Mouse (Mus musculus): ENCODE data around the gene Lamtor3. TPM values are rescaled to one million over a fixed set of nuclear protein-coding genes. Genes with fewer than 3 reads are reported as not detected.

Gene Lamtor3
- polyA plus RNA-seq (2015; fragmentation: Nextera tagmentation; extraction: Ambion mirVana): 112 and 120 TPM in 2 replicates

- peak within 1 kb of the TSS; percentile 71 for H3K4me2 ChIP-seq
- peak within 1 kb of the TSS; percentile 87 for H3K27ac ChIP-seq
- H3K27me3 ChIP-seq: no peaks in the 10 kb centered on the region
- peaks cover 16% of the 10 kb centered on the region for H3K4me1 ChIP-seq
- H3K36me3 ChIP-seq: peaks cover 12% of the 10 kb centered on the region; the same call in 1 of the 2 replicates
- peak within 1 kb of the TSS; percentile 92 for H3K4me3 ChIP-seq
- under 1% methylated on average over 47 of the region's 47 CpGs for WGBS
- peak; percentile 63 for ATAC-seq (ENCODE audit: insufficient number of reproducible peaks, insufficient read depth, low FRiP score, low TSS enrichment, low read depth)
- no peaks in the 10 kb centered on the region for H3K9me3 ChIP-seq
- H3K9ac ChIP-seq: peak within 1 kb of the TSS; percentile 84
These were observed at the start of gene Lamtor3 for GRCm38 (mm10) chr3:137918172-137918931. Gene Lamtor3, plus strand, starts transcription at chr3:137918506.

DNA sequence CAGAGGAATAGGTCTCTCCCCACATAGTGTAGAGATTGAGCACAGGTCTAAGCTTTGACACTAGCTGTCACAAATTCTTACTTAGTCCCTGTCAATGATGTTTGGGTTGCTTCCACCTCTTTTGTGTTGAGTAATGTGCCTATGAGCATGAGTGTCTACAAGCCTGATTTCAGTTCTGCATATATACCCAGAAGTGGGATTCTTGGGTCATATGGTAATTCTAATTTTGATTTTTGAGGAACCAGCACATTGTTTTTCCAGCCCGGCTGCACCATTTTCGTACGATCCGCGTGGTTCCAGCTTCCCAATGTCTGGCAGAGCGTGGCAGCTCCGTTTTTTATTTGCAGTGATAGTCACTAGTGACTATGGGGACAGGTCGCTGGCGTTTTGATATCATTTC, 48.9 kb upstream of the Lamtor3 start:
- Histone ChIP-seq H3K36me3 (peaks cover 4% of the 10 kb centered on the region), H3K9ac (no peak overlapping the region), H3K27ac (no peak overlapping the region), H3K27me3 (no peaks in the 10 kb centered on the region), H3K9me3 (no peaks in the 10 kb centered on the region), H3K4me1 (peaks cover 22% of the 10 kb centered on the region), H3K4me3 (no peak overlapping the region), H3K4me2 (0 out of 2 replicates have a peak overlapping the region, but pooled peaks have one; percentile 81)
- 92% methylated on average over 9 of the region's 9 CpGs for WGBS
- no peak for ATAC-seq (ENCODE audit: insufficient number of reproducible peaks, insufficient read depth, low FRiP score, low TSS enrichment, low read depth)

DNA sequence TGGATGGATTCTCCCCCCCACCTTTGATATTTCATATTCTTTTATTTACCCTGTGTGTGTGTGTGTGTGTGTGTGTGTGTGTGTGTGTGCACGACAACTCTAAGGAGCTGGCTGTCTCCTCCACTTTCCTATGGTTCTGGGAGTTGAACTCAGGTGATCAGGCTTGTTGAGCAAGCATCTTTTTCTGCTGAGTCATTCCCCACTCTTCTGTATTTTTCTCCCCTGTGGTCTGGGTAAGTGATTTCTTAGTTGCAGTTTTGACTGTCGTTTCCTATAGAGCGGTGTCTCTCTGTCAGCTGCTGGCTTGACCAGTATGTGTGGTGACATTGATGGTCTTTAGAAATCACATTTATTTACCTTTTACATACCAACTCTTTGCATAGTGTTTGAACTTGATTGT, 39.0 kb upstream of the Lamtor3 start:
- no peaks in the 10 kb centered on the region for H3K9me3 ChIP-seq
- WGBS: 82% methylated on average over 3 of the region's 3 CpGs
- peaks cover 12% of the 10 kb centered on the region for H3K36me3 ChIP-seq
- no peak overlapping the region for H3K4me2 ChIP-seq
- no peak for ATAC-seq (ENCODE audit: insufficient number of reproducible peaks, insufficient read depth, low FRiP score, low TSS enrichment, low read depth)
- no peaks in the 10 kb centered on the region for H3K4me1 ChIP-seq
- H3K27ac ChIP-seq: no peak overlapping the region
- H3K4me3 ChIP-seq: no peak overlapping the region
- no peak overlapping the region for H3K9ac ChIP-seq
- no peaks in the 10 kb centered on the region for H3K27me3 ChIP-seq

DNA sequence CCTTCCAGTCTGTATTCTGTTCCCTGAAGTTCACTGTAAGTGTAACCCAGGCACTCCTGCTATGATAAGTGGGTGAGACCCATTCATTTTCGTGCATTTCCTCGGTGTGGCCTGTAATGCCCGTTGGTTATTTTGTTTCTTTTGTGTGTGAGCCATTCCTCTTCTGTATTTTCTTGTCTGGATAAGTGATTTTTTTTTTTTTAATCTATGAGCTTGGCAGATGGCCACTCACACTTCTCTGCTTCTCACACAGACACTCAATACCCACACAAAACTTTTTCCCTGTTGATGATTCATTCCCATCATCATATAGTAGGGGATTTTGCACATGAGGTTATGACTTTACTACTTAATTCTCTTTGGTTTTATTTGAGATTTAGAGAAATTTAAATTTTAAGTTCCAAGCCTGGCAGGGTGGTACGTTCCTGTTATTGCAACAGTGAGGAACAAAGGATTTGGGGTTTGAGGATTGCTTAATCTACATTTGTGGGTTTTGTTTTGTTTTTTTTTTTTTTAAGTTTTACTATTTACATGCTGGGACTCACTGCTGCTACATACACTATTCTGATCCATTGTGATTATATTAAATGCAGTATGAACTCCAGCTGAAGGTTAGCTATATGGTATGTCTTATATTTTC, 38.1 kb upstream of the Lamtor3 start:
- no peaks in the 10 kb centered on the region for H3K4me1 ChIP-seq
- H3K9me3 ChIP-seq: no peaks in the 10 kb centered on the region
- H3K4me2 ChIP-seq: no peak overlapping the region
- peaks cover 15% of the 10 kb centered on the region for H3K36me3 ChIP-seq
- ATAC-seq (ENCODE audit: insufficient number of reproducible peaks, insufficient read depth, low FRiP score, low TSS enrichment, low read depth): no peak
- H3K9ac ChIP-seq: no peak overlapping the region
- no peak overlapping the region for H3K4me3 ChIP-seq
- no peak overlapping the region for H3K27ac ChIP-seq
- WGBS: 84% methylated on average over 4 of the region's 4 CpGs
- H3K27me3 ChIP-seq: no peaks in the 10 kb centered on the region

DNA sequence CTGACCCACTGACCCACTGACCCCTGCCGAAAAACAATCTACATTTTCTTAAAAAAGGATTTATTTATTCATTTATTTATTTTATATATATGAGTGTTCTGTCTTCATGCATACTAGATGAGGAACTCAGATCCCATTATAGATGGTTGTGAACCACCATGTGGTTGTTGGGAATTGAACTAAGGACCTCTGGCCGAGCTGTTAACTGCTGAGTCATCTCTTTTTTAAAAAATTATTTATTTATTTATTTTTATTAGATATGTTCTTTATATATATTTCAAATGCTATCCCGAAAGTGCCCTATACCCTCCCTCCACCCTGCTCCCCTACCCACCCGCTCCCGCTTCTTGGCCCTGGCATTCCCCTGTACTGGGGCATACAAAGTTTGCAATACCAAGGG, 37.2 kb upstream of the Lamtor3 start:
- Histone ChIP-seq H3K27ac (no peak overlapping the region), H3K9me3 (no peaks in the 10 kb centered on the region), H3K36me3 (peaks cover 13% of the 10 kb centered on the region), H3K27me3 (no peaks in the 10 kb centered on the region), H3K4me2 (no peak overlapping the region), H3K4me1 (no peaks in the 10 kb centered on the region), H3K4me3 (no peak overlapping the region), H3K9ac (no peak overlapping the region)
- 92% methylated on average over 5 of the region's 5 CpGs for WGBS
- no peak for ATAC-seq (ENCODE audit: insufficient number of reproducible peaks, insufficient read depth, low FRiP score, low TSS enrichment, low read depth)

DNA sequence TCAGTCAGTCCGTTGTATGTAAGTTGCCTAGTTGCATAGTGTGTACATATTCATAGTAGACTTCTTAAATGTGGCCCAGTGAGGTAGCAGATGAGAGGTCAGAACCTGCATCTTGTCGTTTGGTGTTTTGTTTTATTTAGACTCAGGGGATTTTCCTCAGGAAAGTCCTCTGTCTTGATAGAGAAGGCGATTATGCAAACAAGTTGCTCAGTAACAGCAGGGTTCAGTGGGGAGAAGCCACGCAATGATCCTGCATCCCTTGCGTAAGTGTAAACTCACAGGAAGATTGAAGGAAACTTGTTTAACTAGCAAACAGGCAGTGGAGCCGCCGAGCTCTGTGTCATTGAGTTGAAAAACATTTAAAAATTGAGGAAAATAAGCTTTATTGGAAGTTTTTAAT, 30.3 kb upstream of the Lamtor3 start:
- Histone ChIP-seq H3K9me3 (no peaks in the 10 kb centered on the region), H3K4me2 (no peak overlapping the region), H3K4me1 (no peaks in the 10 kb centered on the region), H3K36me3 (peaks cover 25% of the 10 kb centered on the region), H3K9ac (no peak overlapping the region), H3K27me3 (no peaks in the 10 kb centered on the region), H3K4me3 (no peak overlapping the region), H3K27ac (no peak overlapping the region)
- 78% methylated on average over 7 of the region's 7 CpGs for WGBS
- ATAC-seq (ENCODE audit: insufficient number of reproducible peaks, insufficient read depth, low FRiP score, low TSS enrichment, low read depth): no peak

GRCm38 (mm10) chr3:137891089-137891488, 27.2 kb upstream of the Lamtor3 start:
- Histone ChIP-seq H3K36me3 (peaks cover 40% of the 10 kb centered on the region), H3K4me3 (no peak overlapping the region), H3K27ac (no peak overlapping the region), H3K9ac (no peak overlapping the region), H3K4me1 (no peaks in the 10 kb centered on the region), H3K4me2 (no peak overlapping the region), H3K9me3 (no peaks in the 10 kb centered on the region), H3K27me3 (no peaks in the 10 kb centered on the region)
- WGBS: 85% methylated on average over 3 of the region's 3 CpGs
- no peak for ATAC-seq (ENCODE audit: insufficient number of reproducible peaks, insufficient read depth, low FRiP score, low TSS enrichment, low read depth)

DNA sequence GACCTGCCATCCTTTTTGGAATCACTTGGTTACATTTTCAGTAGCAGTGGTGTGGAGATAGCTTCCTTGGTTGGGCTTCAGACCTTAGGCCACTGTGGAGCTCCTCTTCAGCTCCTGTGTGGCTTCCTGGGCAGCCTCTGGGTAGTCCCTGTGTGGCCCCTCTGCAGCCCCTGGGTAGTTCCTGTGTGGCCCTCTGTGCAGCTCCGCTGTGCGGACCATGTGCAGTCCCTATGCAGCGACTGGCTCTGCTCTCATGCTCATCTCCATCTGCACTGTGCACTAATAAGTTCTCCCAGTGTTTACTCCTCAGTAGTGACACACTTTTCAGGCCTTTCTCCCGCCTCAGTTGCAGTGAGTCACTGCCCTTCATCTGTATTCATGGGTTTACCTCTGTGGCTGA, 26.2 kb upstream of the Lamtor3 start:
- Histone ChIP-seq H3K4me2 (no peak overlapping the region), H3K4me1 (no peaks in the 10 kb centered on the region), H3K9me3 (no peaks in the 10 kb centered on the region), H3K9ac (no peak overlapping the region), H3K27ac (no peak overlapping the region), H3K27me3 (no peaks in the 10 kb centered on the region), H3K4me3 (no peak overlapping the region), H3K36me3 (peaks cover 46% of the 10 kb centered on the region)
- 90% methylated on average over 4 of the region's 4 CpGs for WGBS
- no peak for ATAC-seq (ENCODE audit: insufficient number of reproducible peaks, insufficient read depth, low FRiP score, low TSS enrichment, low read depth)

DNA sequence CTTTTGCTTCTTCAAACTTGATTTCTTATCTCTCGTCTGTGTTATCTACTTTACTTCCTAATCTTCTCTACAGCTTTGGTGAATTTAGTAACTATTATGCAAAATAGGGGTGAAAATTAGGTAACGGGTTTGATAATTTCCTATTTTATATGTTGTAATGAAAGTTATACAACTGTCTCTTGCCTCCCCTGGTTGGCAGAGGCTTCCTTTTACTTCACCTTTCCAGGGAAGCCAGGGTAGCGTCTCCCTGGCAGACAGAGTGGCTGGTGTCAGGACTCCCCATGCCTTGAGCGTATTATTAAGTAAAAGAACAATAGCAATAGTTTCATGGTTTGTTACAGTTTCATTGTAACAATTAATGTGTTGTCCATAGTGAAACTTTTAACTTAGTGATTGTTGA, 24.5 kb upstream of the Lamtor3 start:
- no peak overlapping the region for H3K9ac ChIP-seq
- 92% methylated on average over 4 of the region's 4 CpGs for WGBS
- H3K27ac ChIP-seq: no peak overlapping the region
- no peaks in the 10 kb centered on the region for H3K27me3 ChIP-seq
- no peaks in the 10 kb centered on the region for H3K9me3 ChIP-seq
- H3K4me3 ChIP-seq: no peak overlapping the region
- no peak overlapping the region for H3K4me2 ChIP-seq
- H3K36me3 ChIP-seq: peaks cover 55% of the 10 kb centered on the region
- ATAC-seq (ENCODE audit: insufficient number of reproducible peaks, insufficient read depth, low FRiP score, low TSS enrichment, low read depth): no peak
- no peaks in the 10 kb centered on the region for H3K4me1 ChIP-seq

- Histone ChIP-seq H3K4me1 (no peaks in the 10 kb centered on the region), H3K9ac (no peak overlapping the region), H3K27me3 (no peaks in the 10 kb centered on the region), H3K4me3 (no peak overlapping the region), H3K9me3 (no peaks in the 10 kb centered on the region), H3K36me3 (peaks cover 43% of the 10 kb centered on the region), H3K4me2 (no peak overlapping the region), H3K27ac (no peak overlapping the region)
- WGBS: 90% methylated on average over 3 of the region's 3 CpGs
- no peak for ATAC-seq (ENCODE audit: insufficient number of reproducible peaks, insufficient read depth, low FRiP score, low TSS enrichment, low read depth)
These were observed 23.1 kb upstream of the Lamtor3 start for GRCm38 (mm10) chr3:137895196-137895595.

- 87% methylated on average over 4 of the region's 4 CpGs for WGBS
- ATAC-seq (ENCODE audit: insufficient number of reproducible peaks, insufficient read depth, low FRiP score, low TSS enrichment, low read depth): no peak
- Histone ChIP-seq H3K27ac (no peak overlapping the region), H3K4me2 (no peak overlapping the region), H3K4me3 (no peak overlapping the region), H3K36me3 (peaks cover 45% of the 10 kb centered on the region), H3K4me1 (no peaks in the 10 kb centered on the region), H3K9me3 (no peaks in the 10 kb centered on the region), H3K27me3 (no peaks in the 10 kb centered on the region), H3K9ac (no peak overlapping the region)
These were observed 21.9 kb upstream of the Lamtor3 start for GRCm38 (mm10) chr3:137896386-137896785.

DNA sequence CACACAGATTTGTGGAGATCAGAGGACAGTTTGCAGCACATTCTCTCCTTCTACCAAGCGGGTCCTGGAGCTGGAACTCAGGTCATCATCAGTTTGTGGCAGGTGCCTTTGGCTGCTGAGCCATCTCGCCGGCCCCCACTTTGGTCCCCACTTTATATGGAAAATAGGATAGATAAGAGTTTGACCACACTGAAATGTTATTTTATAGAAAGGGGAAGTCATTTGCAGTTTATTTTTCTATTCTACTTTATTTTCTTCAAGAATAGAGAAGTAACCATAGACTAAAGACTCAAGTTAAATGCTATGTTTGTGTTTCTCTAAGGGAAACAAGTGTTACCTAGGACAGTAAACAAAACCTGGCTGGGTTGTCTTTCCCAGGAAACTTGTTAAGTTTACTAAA, 21.4 kb upstream of the Lamtor3 start:
- Histone ChIP-seq H3K4me2 (no peak overlapping the region), H3K9ac (no peak overlapping the region), H3K4me3 (no peak overlapping the region), H3K4me1 (no peaks in the 10 kb centered on the region), H3K27ac (no peak overlapping the region), H3K36me3 (peaks cover 47% of the 10 kb centered on the region), H3K27me3 (no peaks in the 10 kb centered on the region), H3K9me3 (no peaks in the 10 kb centered on the region)
- 93% methylated on average over 3 of the region's 3 CpGs for WGBS
- ATAC-seq (ENCODE audit: insufficient number of reproducible peaks, insufficient read depth, low FRiP score, low TSS enrichment, low read depth): no peak
